Mouse (Mus musculus): Measurements from ENCODE around the gene Mkln1. TPM values are rescaled to one million over a fixed set of nuclear protein-coding genes. Genes with fewer than 3 reads are reported as not detected.

Mkln1 gene
- total and polyA plus RNA-seq, 2 experiments from 2014 or later = 93.5 to 119 TPM

DNA sequence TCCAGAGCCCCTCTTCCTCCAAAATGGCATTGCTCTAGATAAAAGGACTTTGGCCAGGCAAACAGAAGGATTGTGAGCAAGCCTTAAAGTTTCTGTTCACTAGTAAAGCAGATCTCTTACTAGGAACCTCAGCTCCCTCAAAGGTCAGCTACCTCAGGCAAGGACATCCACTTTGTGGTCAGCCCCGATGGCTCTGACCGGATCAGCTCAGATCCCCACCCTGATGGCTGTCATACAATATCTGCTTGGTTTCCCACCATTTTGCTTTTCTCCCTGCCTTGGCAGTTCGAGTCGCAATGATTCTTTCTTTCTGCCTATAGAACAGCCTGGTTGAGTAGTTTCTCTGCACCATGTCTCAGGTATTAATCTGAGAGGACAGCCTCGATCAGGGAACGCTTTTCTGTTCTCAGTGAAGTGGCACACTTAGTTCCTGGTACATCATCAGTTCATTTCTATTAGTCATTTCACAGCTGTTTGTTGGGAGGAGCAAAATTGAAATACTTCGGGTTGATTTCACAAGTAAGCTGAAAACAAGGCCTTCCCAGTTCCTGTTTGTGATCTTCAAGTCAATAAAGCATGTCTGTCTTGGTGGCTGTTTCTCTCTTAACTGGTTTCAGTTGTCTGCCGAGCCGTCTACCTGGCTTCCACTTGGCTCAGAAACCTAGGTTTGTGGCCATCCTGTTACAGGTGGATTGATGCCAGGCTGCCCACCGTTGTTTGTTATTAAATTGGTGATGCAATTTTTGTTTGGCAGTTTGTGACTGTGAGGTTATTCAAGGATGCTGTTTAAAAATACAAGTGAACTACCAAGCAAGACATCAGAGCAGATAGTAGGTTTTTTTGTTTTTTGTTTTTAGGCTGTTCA, 13.0 kb upstream of the Mkln1 start:
- DNase-seq = no peak
- no peak overlapping the region for H3K4me3 ChIP-seq (ENCODE audit: low read depth, low read length)
- no peaks in the 10 kb centered on the region for H3K4me1 ChIP-seq (ENCODE audit: insufficient read depth)
- no peak for TF ChIP-seq CTCF (IDR thresholded peaks at IDR 0.05; ENCODE audit: low read depth)
- no peaks in the 10 kb centered on the region for H3K36me3 ChIP-seq (ENCODE audit: insufficient read depth)
- no peak overlapping the region for H3K9ac ChIP-seq
- no peaks in the 10 kb centered on the region for H3K27me3 ChIP-seq (ENCODE audit: insufficient read depth, low read length)
- no peak overlapping the region for H3K27ac ChIP-seq (ENCODE audit: low read depth, low read length)
- no peak overlapping the region for H3K4me2 ChIP-seq (ENCODE audit: low read depth)
- WGBS = 85% methylated on average over 10 of the region's 10 CpGs
- H3K9me3 ChIP-seq (ENCODE audit: low read length) = no peaks in the 10 kb centered on the region
- no peak for ATAC-seq

DNA sequence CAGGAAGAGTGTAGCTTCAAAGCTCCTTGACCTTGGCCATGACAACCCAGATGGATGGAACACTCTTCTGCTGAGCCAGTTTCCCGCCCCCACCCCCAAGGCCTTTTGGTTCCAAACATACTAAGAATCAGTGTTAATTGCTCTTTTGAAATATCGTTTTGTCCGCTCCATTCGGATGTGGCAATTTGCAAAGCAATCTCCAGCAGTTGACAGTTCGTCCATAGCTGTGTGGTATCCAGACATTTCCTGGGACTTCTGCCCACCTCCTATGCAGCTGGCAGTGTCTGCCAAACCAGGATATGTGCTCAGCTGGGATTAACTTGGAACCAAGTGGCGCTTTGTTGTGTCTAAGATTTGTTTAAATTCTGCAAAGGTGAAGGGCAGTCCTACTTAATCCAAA, 8.8 kb upstream of the Mkln1 start:
- H3K9me3 ChIP-seq (ENCODE audit: low read length) = no peaks in the 10 kb centered on the region
- no peaks in the 10 kb centered on the region for H3K36me3 ChIP-seq (ENCODE audit: insufficient read depth)
- no peak overlapping the region for H3K9ac ChIP-seq
- H3K4me1 ChIP-seq (ENCODE audit: insufficient read depth) = no peaks in the 10 kb centered on the region
- no peak for DNase-seq
- no peak overlapping the region for H3K4me2 ChIP-seq (ENCODE audit: low read depth)
- no peak overlapping the region for H3K4me3 ChIP-seq (ENCODE audit: low read depth, low read length)
- no peak overlapping the region for H3K27ac ChIP-seq (ENCODE audit: low read depth, low read length)
- H3K27me3 ChIP-seq (ENCODE audit: insufficient read depth, low read length) = no peaks in the 10 kb centered on the region
- no peak; the same call in 1 of the 2 replicates for ATAC-seq
- 50% methylated on average over 6 of the region's 6 CpGs for WGBS
- no peak for TF ChIP-seq CTCF (IDR thresholded peaks at IDR 0.05; ENCODE audit: low read depth)

- Histone ChIP-seq H3K4me1 (ENCODE audit: insufficient read depth) (no peaks in the 10 kb centered on the region), H3K36me3 (ENCODE audit: insufficient read depth) (no peaks in the 10 kb centered on the region), H3K9ac (no peak overlapping the region), H3K27me3 (ENCODE audit: insufficient read depth, low read length) (no peaks in the 10 kb centered on the region), H3K27ac (ENCODE audit: low read depth, low read length) (no peak overlapping the region), H3K9me3 (ENCODE audit: low read length) (no peaks in the 10 kb centered on the region), H3K4me2 (ENCODE audit: low read depth) (no peak overlapping the region), H3K4me3 (ENCODE audit: low read depth, low read length) (no peak overlapping the region)
- ATAC-seq = no peak
- TF ChIP-seq CTCF (IDR thresholded peaks at IDR 0.05; ENCODE audit: low read depth) = peak; percentile 62
- DNase-seq = peak; percentile 28
- WGBS = 78% methylated on average over 8 of the region's 8 CpGs
Observed at GRCm38 (mm10) chr6:31390243-31390981, 8.1 kb upstream of the Mkln1 start.

- H3K27me3 ChIP-seq (ENCODE audit: insufficient read depth, low read length) = no peaks in the 10 kb centered on the region; the same call in 1 of the 2 replicates
- H3K9ac ChIP-seq = no peak overlapping the region
- no peak overlapping the region for H3K27ac ChIP-seq (ENCODE audit: low read depth, low read length)
- WGBS = 91% methylated on average over 5 of the region's 5 CpGs
- DNase-seq (no peak), ATAC-seq (no peak)
- H3K9me3 ChIP-seq (ENCODE audit: low read length) = no peaks in the 10 kb centered on the region
- no peak overlapping the region for H3K4me2 ChIP-seq (ENCODE audit: low read depth)
- peaks cover 6% of the 10 kb centered on the region; the same call in 1 of the 2 replicates for H3K4me1 ChIP-seq (ENCODE audit: insufficient read depth)
- no peaks in the 10 kb centered on the region for H3K36me3 ChIP-seq (ENCODE audit: insufficient read depth)
- no peak overlapping the region for H3K4me3 ChIP-seq (ENCODE audit: low read depth, low read length)
- TF ChIP-seq CTCF (IDR thresholded peaks at IDR 0.05; ENCODE audit: low read depth) = no peak
Observed at GRCm38 (mm10) chr6:31392871-31393270, 5.7 kb upstream of the Mkln1 start.

DNA sequence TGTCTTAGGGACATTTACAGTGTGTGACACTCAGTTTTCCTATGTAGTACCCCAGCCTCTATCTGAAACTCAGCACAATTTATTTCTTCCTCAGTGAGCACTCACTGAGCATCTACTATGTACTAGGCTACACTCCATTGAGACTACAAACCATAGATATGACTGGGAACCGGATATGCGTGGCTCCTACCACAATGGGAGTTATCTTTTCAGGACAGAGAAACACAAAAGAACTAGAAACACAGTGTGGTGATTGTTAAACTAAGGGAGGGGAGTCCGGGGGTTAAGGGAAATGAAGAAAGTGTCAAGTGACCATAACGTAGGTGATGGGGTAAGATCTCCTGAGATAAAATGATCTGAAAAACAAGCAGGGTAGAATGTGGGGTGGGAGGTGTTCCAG, 2.4 kb upstream of the Mkln1 start:
- no peak for TF ChIP-seq CTCF (IDR thresholded peaks at IDR 0.05; ENCODE audit: low read depth)
- no peak overlapping the region for H3K4me2 ChIP-seq (ENCODE audit: low read depth)
- no peak overlapping the region for H3K4me3 ChIP-seq (ENCODE audit: low read depth, low read length)
- H3K9me3 ChIP-seq (ENCODE audit: low read length) = no peaks in the 10 kb centered on the region
- H3K27ac ChIP-seq (ENCODE audit: low read depth, low read length) = no peak overlapping the region
- ATAC-seq = no peak
- no peak for DNase-seq
- no peak overlapping the region for H3K9ac ChIP-seq
- H3K4me1 ChIP-seq (ENCODE audit: insufficient read depth) = peaks cover 20% of the 10 kb centered on the region; the same call in 1 of the 2 replicates
- no peaks in the 10 kb centered on the region; the same call in 1 of the 2 replicates for H3K27me3 ChIP-seq (ENCODE audit: insufficient read depth, low read length)
- WGBS = 75% methylated on average over 4 of the region's 4 CpGs
- no peaks in the 10 kb centered on the region for H3K36me3 ChIP-seq (ENCODE audit: insufficient read depth)

DNA sequence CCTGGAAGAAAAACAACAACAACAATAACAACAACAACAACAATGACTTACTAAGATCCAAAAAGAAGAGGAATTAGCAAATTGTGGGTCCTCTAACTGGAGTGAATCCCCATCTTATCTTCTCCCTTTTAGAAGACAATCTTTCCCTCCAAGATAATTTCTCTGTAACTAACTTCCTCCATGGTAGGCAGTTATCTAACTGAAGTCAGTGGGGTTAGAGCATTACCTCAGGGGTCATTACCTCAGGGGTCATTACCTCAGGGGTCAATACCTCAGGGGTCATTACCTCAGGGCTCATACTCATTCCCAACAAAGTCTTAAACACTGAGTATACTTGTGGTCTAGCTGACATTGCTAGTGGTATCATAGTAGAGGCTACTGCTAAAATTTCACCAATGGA, 1.2 kb upstream of the Mkln1 start:
- Histone ChIP-seq H3K4me1 (ENCODE audit: insufficient read depth) (peaks cover 24% of the 10 kb centered on the region; the same call in 1 of the 2 replicates), H3K4me2 (ENCODE audit: low read depth) (peak overlapping the region; percentile 91; the same call in 1 of the 2 replicates), H3K36me3 (ENCODE audit: insufficient read depth) (no peaks in the 10 kb centered on the region), H3K4me3 (ENCODE audit: low read depth, low read length) (no peak overlapping the region), H3K9ac (no peak overlapping the region), H3K9me3 (ENCODE audit: low read length) (no peaks in the 10 kb centered on the region), H3K27ac (ENCODE audit: low read depth, low read length) (no peak overlapping the region), H3K27me3 (ENCODE audit: insufficient read depth, low read length) (no peaks in the 10 kb centered on the region; the same call in 1 of the 2 replicates)
- ATAC-seq (no peak), DNase-seq (no peak)
- TF ChIP-seq CTCF (IDR thresholded peaks at IDR 0.05; ENCODE audit: low read depth) = no peak

Data from forebrain, postnatal 0 days (tissue).